Mouse (Mus musculus) adrenal gland, adult 8-10 months (tissue): Measurements from ENCODE around the gene Ctrl. TPM values are rescaled to one million over a fixed set of nuclear protein-coding genes. Genes with fewer than 3 reads are reported as not detected.
"Not testable (repeated sequence)": the region's sequence is repeated elsewhere in the genome, so short reads cannot be mapped to it uniquely, and the experiment has no call there.

ENCODE experiments used
- DNase-seq: peaks from one replicate; pipeline ENCODE4 v3.0.0; 2022
- total RNA-seq, 4 experiments: library from RNA; stranded (reverse); gene quantifications; 2 replicates each; pipeline ENCODE4 v1.2.4; 2022

The Ctrl gene
- 1 to 10 TPM in 1 of 4 experiments, under 1 TPM in 2, not detected in 1; 0.78 to 1.8 (median 0.86) TPM for total RNA-seq

- DNase-seq: no peak
Measured at GRCm38 (mm10) chr8:105933762-105934161, at the start of gene Ctrl. TSS of gene Ctrl (minus strand) at chr8:105933862.

GRCm38 (mm10) chr8:105983406-105983805, 49.7 kb upstream of the Ctrl start:
- DNase-seq: not testable (repeated sequence)

GRCm38 (mm10) chr8:105981146-105981545, 47.5 kb upstream of the Ctrl start:
- no peak for DNase-seq

- DNase-seq: no peak
Measured at GRCm38 (mm10) chr8:105979325-105979724, 45.7 kb upstream of the Ctrl start, which contains the start of gene Dpep3. TSS of gene Dpep3 (minus strand) at chr8:105979429.

GRCm38 (mm10) chr8:105975363-105975762, 41.7 kb upstream of the Ctrl start:
- no peak for DNase-seq

- DNase-seq: no peak
Measured at GRCm38 (mm10) chr8:105971019-105971720, 37.5 kb upstream of the Ctrl start.

GRCm38 (mm10) chr8:105969367-105969766, 35.7 kb upstream of the Ctrl start:
- DNase-seq: no peak

GRCm38 (mm10) chr8:105966692-105967311, 33.1 kb upstream of the Ctrl start:
- DNase-seq: no peak

GRCm38 (mm10) chr8:105965905-105966341, 32.3 kb upstream of the Ctrl start, which contains the start of gene Slc12a4:
TSS of gene Slc12a4 (minus strand) at chr8:105966097.
- peak; percentile 58 for DNase-seq

- peak; percentile 44 for DNase-seq
Measured at GRCm38 (mm10) chr8:105965266-105965904, 31.7 kb upstream of the Ctrl start.

GRCm38 (mm10) chr8:105964506-105965265, 31.0 kb upstream of the Ctrl start:
- no peak for DNase-seq

- no peak for DNase-seq
Measured at GRCm38 (mm10) chr8:105961536-105961935, 27.9 kb upstream of the Ctrl start.

- no peak for DNase-seq
Measured at GRCm38 (mm10) chr8:105961101-105961500, 27.4 kb upstream of the Ctrl start.

GRCm38 (mm10) chr8:105959350-105959749, 25.7 kb upstream of the Ctrl start:
- no peak for DNase-seq

- no peak for DNase-seq
Measured at GRCm38 (mm10) chr8:105957813-105958212, 24.2 kb upstream of the Ctrl start.

- DNase-seq: no peak
Measured at GRCm38 (mm10) chr8:105956556-105956955, 22.9 kb upstream of the Ctrl start.

GRCm38 (mm10) chr8:105951057-105951659, 17.5 kb upstream of the Ctrl start:
- DNase-seq: no peak

- no peak for DNase-seq
Measured at GRCm38 (mm10) chr8:105949350-105949749, 15.7 kb upstream of the Ctrl start.

- no peak for DNase-seq
Measured at GRCm38 (mm10) chr8:105943321-105943739, 9.7 kb upstream of the Ctrl start, which contains the start of gene Lcat. TSS of gene Lcat (minus strand) at chr8:105943382.

GRCm38 (mm10) chr8:105942542-105942941, 8.9 kb upstream of the Ctrl start:
- no peak for DNase-seq

GRCm38 (mm10) chr8:105942026-105942425, 8.4 kb upstream of the Ctrl start:
- no peak for DNase-seq

GRCm38 (mm10) chr8:105938306-105938669, 4.6 kb upstream of the Ctrl start, which contains the start of gene Psmb10:
TSS of gene Psmb10 (minus strand) at chr8:105938444.
- peak; percentile 52 for DNase-seq
